Mouse (Mus musculus) stomach, postnatal 0 days (tissue): ENCODE data around the gene Rpap1. TPM values are rescaled to one million over a fixed set of nuclear protein-coding genes. Genes with fewer than 3 reads are reported as not detected.

Experiments
- ATAC-seq: fragments of 200-750 bp; cut with Nextera tagmentation; 2 replicates; pipeline ENCODE4 v1.8.0; 2017; ENCODE audit not compliant: low FRiP score, low TSS enrichment
- DNase-seq: peaks from one replicate; pipeline ENCODE4 v3.0.0-alpha.2; 2016; ENCODE audit warnings: low spot score
- H3K27ac ChIP-seq: fragments of 300-500 bp; sonication (generic); replicated peaks from 2 replicates; pipeline ENCODE4 v1.5.1; 2014; ENCODE audit warnings: mild to moderate bottlenecking, control low read depth
- H3K27me3 ChIP-seq: fragments of 300-500 bp; sonication (generic); 2 replicates; pipeline ENCODE4 v1.6.1; 2014; ENCODE audit warnings: low read length; ENCODE audit not compliant: control insufficient read depth, insufficient read depth
- H3K36me3 ChIP-seq: fragments of 300-500 bp; sonication (generic); 2 replicates; pipeline ENCODE4 v1.6.1; 2014; ENCODE audit warnings: low read length, mixed read lengths; ENCODE audit not compliant: control insufficient read depth, insufficient read depth
- H3K4me1 ChIP-seq: fragments of 300-500 bp; sonication (generic); replicated peaks from 2 replicates; pipeline ENCODE4 v1.6.1; 2014; ENCODE audit warnings: antibody characterized with exemption; ENCODE audit not compliant: control insufficient read depth, insufficient read depth
- H3K4me2 ChIP-seq: fragments of 300-500 bp; sonication (generic); replicated peaks from 2 replicates; pipeline ENCODE4 v1.6.1; 2014; ENCODE audit warnings: low read depth, mild to moderate bottlenecking, control low read depth, moderate library complexity
- H3K4me3 ChIP-seq: fragments of 300-500 bp; sonication (generic); 2 replicates; pipeline ENCODE4 v1.5.1; 2014; ENCODE audit warnings: low read depth, low read length, control low read depth
- H3K9ac ChIP-seq: fragments of 300-500 bp; sonication (generic); 2 replicates; pipeline ENCODE4 v1.6.1; 2014; ENCODE audit warnings: mild to moderate bottlenecking, low read length, control low read depth, mixed read lengths
- H3K9me3 ChIP-seq: fragments of 300-500 bp; sonication (generic); 2 replicates; pipeline ENCODE4 v1.6.1; 2016; ENCODE audit warnings: low read length; ENCODE audit not compliant: control insufficient read depth
- CTCF ChIP-seq: IDR thresholded peaks from 2 replicates; pipeline ENCODE4 v1.5.1; 2016; ENCODE audit warnings: antibody characterized with exemption, low read depth, mild to moderate bottlenecking, moderate library complexity
- EP300 ChIP-seq: optimal IDR thresholded peaks from 2 replicates; pipeline ENCODE3; 2016; ENCODE audit warnings: antibody characterized with exemption
- WGBS: fragments of 180-500 bp; shearing (Covaris S2); extraction: QIAGEN DNeasy Blood & Tissue Kit; methylation state at CpG from one replicate; pipeline ENCODE4 v1.1.7; 2014; 5-methylcytosine and 5-hydroxymethylcytosine counted together
- polyA plus RNA-seq: library from polyadenylated mRNA; unstranded; fragments of >200 nt; fragmentation: Nextera tagmentation; extraction: Ambion mirVana; gene quantifications from 2 replicates; pipeline ENCODE4 v1.2.1, GENCODE M21; 2015

The Rpap1 gene
- polyA plus RNA-seq, 1 experiment from 2014 or later = 10.4 TPM

GRCm38 (mm10) chr2:119789996-119790395 is 2.7 kb upstream of the Rpap1 start:
- Histone ChIP-seq H3K4me1 (no peaks in the 10 kb centered on the region; the same call in 1 of the 2 replicates), H3K9me3 (no peaks in the 10 kb centered on the region), H3K9ac (no peak overlapping the region), H3K4me2 (no peak overlapping the region), H3K27ac (no peak overlapping the region), H3K27me3 (no peaks in the 10 kb centered on the region), H3K36me3 (no peaks in the 10 kb centered on the region), H3K4me3 (no peak overlapping the region)
- TF ChIP-seq CTCF (no peak), EP300 (no peak)
- WGBS = 80% methylated on average over 2 of the region's 2 CpGs
- DNase-seq (no peak), ATAC-seq (no peak)

- H3K4me2 ChIP-seq = no peak overlapping the region
- TF ChIP-seq CTCF (peak; percentile 49), EP300 (no peak)
- H3K4me3 ChIP-seq = no peak overlapping the region
- no peak for DNase-seq
- 92% methylated on average over 6 of the region's 6 CpGs for WGBS
- no peaks in the 10 kb centered on the region for H3K9me3 ChIP-seq
- H3K9ac ChIP-seq = no peak overlapping the region
- no peak for ATAC-seq
- H3K4me1 ChIP-seq = no peaks in the 10 kb centered on the region
- no peaks in the 10 kb centered on the region for H3K27me3 ChIP-seq
- H3K27ac ChIP-seq = no peak overlapping the region
- H3K36me3 ChIP-seq = peaks cover 25% of the 10 kb centered on the region
These were observed 20.1 kb downstream of the Rpap1 start for GRCm38 (mm10) chr2:119767246-119767645.

DNA sequence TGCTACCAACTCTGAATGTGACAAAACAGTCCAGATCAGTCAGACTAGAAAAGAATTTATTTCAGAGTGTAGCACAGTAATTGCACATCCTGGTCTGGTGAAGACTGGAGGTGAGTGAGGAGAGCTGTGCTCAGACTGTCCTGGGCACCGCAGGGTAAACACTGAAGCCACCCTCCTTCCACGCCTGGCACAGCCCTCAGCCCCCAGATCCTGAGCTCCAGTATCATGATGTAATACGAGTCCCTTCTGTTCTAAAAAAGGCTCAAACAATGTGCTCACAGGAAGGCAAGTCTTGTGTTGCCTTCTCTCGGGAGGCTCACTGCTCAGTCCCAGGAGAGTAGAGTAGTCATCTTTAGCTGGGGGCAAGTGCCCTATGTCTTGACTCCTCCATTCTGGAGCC is 23.4 kb downstream of the Rpap1 start:
- Histone ChIP-seq H3K27me3 (peaks cover 3% of the 10 kb centered on the region; the same call in 1 of the 2 replicates), H3K9ac (no peak overlapping the region), H3K9me3 (no peaks in the 10 kb centered on the region), H3K4me1 (no peaks in the 10 kb centered on the region), H3K4me3 (no peak overlapping the region), H3K36me3 (peaks cover 9% of the 10 kb centered on the region; the same call in 1 of the 2 replicates), H3K4me2 (no peak overlapping the region), H3K27ac (no peak overlapping the region)
- 71% methylated on average over 4 of the region's 4 CpGs for WGBS
- TF ChIP-seq EP300 = no peak
- TF ChIP-seq CTCF = no peak
- no peak for ATAC-seq
- no peak for DNase-seq

GRCm38 (mm10) chr2:119762276-119762675 is 25.1 kb downstream of the Rpap1 start:
- H3K27me3 ChIP-seq = peaks cover 9% of the 10 kb centered on the region; the same call in 1 of the 2 replicates
- no peaks in the 10 kb centered on the region for H3K4me1 ChIP-seq
- H3K9me3 ChIP-seq = no peaks in the 10 kb centered on the region
- H3K9ac ChIP-seq = no peak overlapping the region
- no peak overlapping the region for H3K4me3 ChIP-seq
- 80% methylated on average over 1 of the region's 1 CpGs for WGBS
- DNase-seq (no peak), ATAC-seq (no peak)
- H3K27ac ChIP-seq = no peak overlapping the region
- H3K4me2 ChIP-seq = no peak overlapping the region
- peaks cover 1% of the 10 kb centered on the region; the same call in 1 of the 2 replicates for H3K36me3 ChIP-seq
- TF ChIP-seq CTCF (no peak), EP300 (no peak)

DNA sequence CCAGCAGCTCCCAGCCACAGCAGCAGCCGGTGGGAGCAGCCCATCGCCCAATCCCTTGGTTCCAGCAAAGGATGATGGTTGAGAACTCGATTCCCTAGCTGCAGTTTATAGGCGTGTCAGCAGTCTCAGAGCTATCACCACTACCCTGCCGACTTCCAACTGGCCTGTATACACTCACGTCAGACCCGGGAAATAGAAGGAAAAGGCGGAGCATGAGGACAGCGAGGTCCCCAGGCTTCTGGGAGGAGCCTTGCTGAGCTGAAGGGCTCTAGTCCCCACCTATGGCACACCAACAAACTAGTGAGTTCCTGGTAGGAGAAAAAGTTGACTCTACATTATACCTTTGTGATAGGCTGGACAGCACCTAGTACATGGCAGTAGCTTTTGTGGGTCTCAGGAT is 27.1 kb downstream of the Rpap1 start, which contains the start of gene Ltk:
Ltk (minus strand) TSS at position 181 of the 400 bp plus-strand sequence.
- DNase-seq = no peak
- Histone ChIP-seq H3K9me3 (no peaks in the 10 kb centered on the region), H3K27me3 (peaks cover 9% of the 10 kb centered on the region; the same call in 1 of the 2 replicates), H3K27ac (no peak within 1 kb of the TSS), H3K36me3 (no peaks in the 10 kb centered on the region), H3K9ac (no peak within 1 kb of the TSS), H3K4me2 (no peak within 1 kb of the TSS; the same call in 1 of the 2 replicates), H3K4me1 (no peaks in the 10 kb centered on the region), H3K4me3 (no peak within 1 kb of the TSS)
- peak; percentile 63 for ATAC-seq
- 14% methylated on average over 9 of the region's 9 CpGs for WGBS
- no peak for TF ChIP-seq CTCF
- TF ChIP-seq EP300 = no peak

GRCm38 (mm10) chr2:119758844-119759835 is 28.2 kb downstream of the Rpap1 start:
- Histone ChIP-seq H3K27me3 (peaks cover 9% of the 10 kb centered on the region; the same call in 1 of the 2 replicates), H3K9me3 (no peaks in the 10 kb centered on the region), H3K27ac (no peak overlapping the region), H3K4me2 (peak overlapping the region; percentile 100), H3K9ac (peak overlapping the region; percentile 51; the same call in 1 of the 2 replicates), H3K4me1 (no peaks in the 10 kb centered on the region), H3K4me3 (peak overlapping the region; percentile 71), H3K36me3 (no peaks in the 10 kb centered on the region)
- no peak for DNase-seq
- ATAC-seq = no peak
- no peak for TF ChIP-seq CTCF
- no peak for TF ChIP-seq EP300
- 9% methylated on average over 43 of the region's 44 CpGs for WGBS
